Mouse (Mus musculus) bone marrow, adult 2 months (tissue): ENCODE results near the gene Ugt1a8. TPM values are rescaled to one million over a fixed set of nuclear protein-coding genes. Genes with fewer than 3 reads are reported as not detected.
A peak's percentile ranks its signal among the peaks of the same experiment; 100 is the strongest.
"Not testable (repeated sequence)": the region's sequence is repeated elsewhere in the genome, so short reads cannot be mapped to it uniquely, and the experiment has no call there.

ENCODE experiments used
- H3K27ac ChIP-seq: fragments of 200-500 bp; 2 replicates; pipeline ENCODE4 v1.5.1; 2012; ENCODE audit warnings: low read depth, mild to moderate bottlenecking, control low read depth, inconsistent platforms, low read length; ENCODE audit not compliant: control insufficient read depth, poor library complexity, insufficient read depth
- H3K4me1 ChIP-seq: fragments of 200-500 bp; 2 replicates; pipeline ENCODE4 v1.6.1; 2011; ENCODE audit warnings: low read length; ENCODE audit not compliant: control insufficient read depth, insufficient read depth
- H3K4me3 ChIP-seq: fragments of 200-500 bp; replicated peaks from 2 replicates; pipeline ENCODE3; 2011; ENCODE audit warnings: mild to moderate bottlenecking, low read depth, low read length, control low read depth; ENCODE audit not compliant: control insufficient read depth
- CTCF ChIP-seq: fragments of 200-500 bp; IDR thresholded peaks from 2 replicates; pipeline ENCODE4 v1.5.1; 2011; ENCODE audit warnings: low read length, control low read depth; ENCODE audit not compliant: control insufficient read depth, insufficient read depth
- POLR2A ChIP-seq: fragments of 200-500 bp; IDR thresholded peaks from 2 replicates; pipeline ENCODE4 v1.6.1; 2011; ENCODE audit warnings: low read depth, mild to moderate bottlenecking, control low read depth, low read length, borderline replicate concordance; ENCODE audit not compliant: control insufficient read depth
- WGBS: fragments of 180-500 bp; shearing (Covaris S2); methylation state at CpG from one replicate; pipeline ENCODE4 v1.1.7; 2018; 5-methylcytosine and 5-hydroxymethylcytosine counted together
- polyA plus RNA-seq: library from polyadenylated mRNA; stranded (reverse); fragments of >200 nt; gene quantifications from 2 replicates; pipeline ENCODE4 v1.2.4, GENCODE M21; 2011; ENCODE audit warnings: low replicate concordance; ENCODE audit not compliant: missing spikeins, insufficient read depth, insufficient read length

Gene Ugt1a8
- polyA plus RNA-seq, 1 experiment = not detected

DNA sequence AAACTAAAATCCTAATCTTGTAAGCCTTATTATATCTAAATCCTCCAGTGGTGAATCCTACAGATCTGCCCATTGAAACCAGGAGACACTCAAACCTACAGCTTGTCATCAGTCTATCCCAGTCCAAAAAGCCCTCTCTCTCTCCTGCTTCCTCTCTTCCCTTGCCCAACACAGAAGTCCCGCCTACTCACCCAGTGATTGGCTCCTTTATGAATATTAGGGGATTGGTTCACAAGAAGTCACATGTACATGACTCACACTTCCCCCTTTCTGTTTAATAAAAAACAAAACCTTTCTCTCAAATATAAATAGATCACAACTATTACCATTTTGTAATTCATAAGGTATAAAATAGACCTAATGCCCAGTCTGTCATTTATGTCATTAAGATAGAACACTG, 10.5 kb upstream of the Ugt1a8 start:
- WGBS = 54% methylated on average over 1 of the region's 1 CpGs

GRCm38 (mm10) chr1:88081670-88082069, 5.9 kb upstream of the Ugt1a8 start:
- no peak for TF ChIP-seq POLR2A
- no peak for TF ChIP-seq CTCF
- no peak overlapping the region for H3K4me3 ChIP-seq
- H3K27ac ChIP-seq = no peak overlapping the region
- 22% methylated on average over 1 of the region's 1 CpGs for WGBS
- H3K4me1 ChIP-seq = no peaks in the 10 kb centered on the region

More for the DNA sequence above, 10.5 kb upstream of the Ugt1a8 start:
- TF ChIP-seq CTCF (no peak), POLR2A (no peak)
- Histone ChIP-seq H3K4me3 (no peak overlapping the region), H3K4me1 (no peaks in the 10 kb centered on the region), H3K27ac (no peak overlapping the region)

DNA sequence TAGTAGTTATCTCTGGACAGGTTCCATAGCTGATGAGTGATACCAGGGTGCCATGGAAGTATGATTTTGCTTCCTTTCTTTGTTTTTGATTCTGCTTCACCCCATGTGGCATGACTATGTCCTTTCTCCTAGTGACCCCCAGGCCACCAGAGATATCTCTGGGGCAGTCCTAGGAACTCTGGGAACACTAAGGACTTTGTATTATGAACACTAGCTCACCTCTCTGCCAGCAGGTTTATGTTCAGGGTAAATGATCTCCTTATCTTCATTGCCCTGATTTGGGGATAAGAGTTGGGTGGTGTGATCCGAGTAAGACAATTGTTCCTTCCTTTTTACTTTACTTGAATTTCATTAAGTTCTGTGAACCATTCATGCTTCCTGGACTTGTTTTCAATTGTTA, 1.5 kb upstream of the Ugt1a8 start:
- TF ChIP-seq POLR2A (no peak), CTCF (no peak)
- 51% methylated on average over 1 of the region's 1 CpGs for WGBS
- no peaks in the 10 kb centered on the region; the same call in 1 of the 2 replicates for H3K4me1 ChIP-seq

DNA sequence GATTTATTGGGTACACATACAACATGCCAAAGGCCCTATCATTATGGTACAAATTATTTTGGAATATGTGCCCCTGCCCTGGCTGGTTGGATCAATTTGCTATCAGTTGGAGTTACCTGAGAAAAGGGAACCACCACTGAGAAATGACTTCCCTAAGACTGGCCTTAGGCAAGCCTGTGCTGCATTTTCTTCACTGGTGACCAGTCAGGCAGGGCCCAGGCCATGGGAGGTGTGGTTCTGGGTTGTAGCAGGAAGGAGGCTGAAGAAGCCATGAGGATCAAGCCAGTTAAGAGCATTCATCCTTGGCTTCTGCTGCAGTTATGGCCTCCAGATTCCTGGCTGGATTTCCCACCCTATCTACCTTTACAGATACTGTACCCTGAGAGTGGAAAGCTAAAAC, 4.7 kb downstream of the Ugt1a8 start:
- Histone ChIP-seq H3K4me3 (no peak overlapping the region), H3K27ac (no peak overlapping the region; the same call in 1 of the 2 replicates), H3K4me1 (no peaks in the 10 kb centered on the region; the same call in 1 of the 2 replicates)
- TF ChIP-seq CTCF (no peak), POLR2A (no peak)

More for the DNA sequence above, 1.5 kb upstream of the Ugt1a8 start:
- Histone ChIP-seq H3K4me3 (no peak overlapping the region), H3K27ac (no peak overlapping the region)

GRCm38 (mm10) chr1:88094270-88094676, 6.7 kb downstream of the Ugt1a8 start:
- 0 out of 2 replicates have a peak, but pooled peaks have one; percentile 13 for TF ChIP-seq CTCF
- 3% methylated on average over 3 of the region's 3 CpGs for WGBS
- not testable (repeated sequence) for H3K4me3 ChIP-seq, H3K4me1 ChIP-seq
- peak overlapping the region; percentile 79 for H3K27ac ChIP-seq

GRCm38 (mm10) chr1:88094941-88095492, 7.4 kb downstream of the Ugt1a8 start, which contains the start of gene Ugt1a7c:
Gene Ugt1a7c (plus strand): TSS chr1:88095062.
- Histone ChIP-seq H3K4me3 (peak within 1 kb of the TSS; percentile 71), H3K4me1 (peaks cover 1% of the 10 kb centered on the region; the same call in 1 of the 2 replicates), H3K27ac (peak within 1 kb of the TSS; percentile 92)
- 3% methylated on average over 10 of the region's 10 CpGs for WGBS
- peak; percentile 50; the same call in 1 of the 2 replicates for TF ChIP-seq POLR2A
- no peak for TF ChIP-seq CTCF

- not testable (repeated sequence) for H3K27ac ChIP-seq, H3K4me1 ChIP-seq, H3K4me3 ChIP-seq
- WGBS = 31% methylated on average over 3 of the region's 3 CpGs
These were observed 10.9 kb downstream of the Ugt1a8 start for GRCm38 (mm10) chr1:88098546-88098945.

GRCm38 (mm10) chr1:88099691-88100090, 12.1 kb downstream of the Ugt1a8 start:
- 75% methylated on average over 2 of the region's 2 CpGs for WGBS
- not testable (repeated sequence) for H3K4me3 ChIP-seq, H3K4me1 ChIP-seq, H3K27ac ChIP-seq

- not testable (repeated sequence) for H3K4me3 ChIP-seq, H3K4me1 ChIP-seq
- peak within 1 kb of the TSS; percentile 65; the same call in 1 of the 2 replicates for H3K27ac ChIP-seq
- 10% methylated on average over 3 of the region's 3 CpGs for whole genome bisulfite sequencing
These were observed 15.4 kb downstream of the Ugt1a8 start, which contains the start of gene Ugt1a6b for GRCm38 (mm10) chr1:88103019-88103418. Gene Ugt1a6b (plus strand): TSS chr1:88103252.

- H3K27ac ChIP-seq, H3K4me1 ChIP-seq, H3K4me3 ChIP-seq: not testable (repeated sequence)
- WGBS = 70% methylated on average over 5 of the region's 5 CpGs
These were observed 16.3 kb downstream of the Ugt1a8 start for GRCm38 (mm10) chr1:88103697-88104468.
